8 mouse cellular contexts compared by ENCODE assay signal in genomic region chr13:12442008-12442587, GRCm38 (mm10). TPM values are rescaled to one million over a fixed set of nuclear protein-coding genes. Genes with fewer than 3 reads are reported as not detected.
A peak's percentile ranks its signal among the peaks of the same experiment; 100 is the strongest.
DNase-seq lines count a peak whose midpoint lies in the region; ATAC-seq lines count a peak whose summit lies in the region.

No protein-coding gene starts in this region.

- no peaks in the 10 kb centered on the region for H3K9me3 ChIP-seq in neural tube, embryonic 14.5 days (ENCODE audit: control insufficient read depth, low read length)

- H3K36me3 ChIP-seq in neural tube, embryonic 14.5 days (ENCODE audit: control insufficient read depth, insufficient read depth, low read length): peaks cover 35% of the 10 kb centered on the region

- no peaks in the 10 kb centered on the region for H3K27me3 ChIP-seq in neural tube, embryonic 14.5 days (ENCODE audit: control insufficient read depth, insufficient read depth, low read length)

- peak; percentile 40 for DNase-seq in adrenal gland, adult 2 months
- DNase-seq in adrenal gland, postnatal 4 days (ENCODE audit: low spot score in 2 of 2): no peak
- no peak for DNase-seq in neural tube, embryonic 10.5 days (ENCODE audit: extremely low spot score, low spot score)
- DNase-seq in kidney, postnatal 36 days: peak; percentile 19 to 51
- DNase-seq in lung, postnatal 25 days (ENCODE audit: low spot score): peak; percentile 60
- DNase-seq in thymus, adult 18-20 months: no peak

- H3K4me3 ChIP-seq in neural tube, embryonic 14.5 days (ENCODE audit: low read depth, low read length): no peak overlapping the region

- H3K4me2 ChIP-seq in neural tube, embryonic 14.5 days (ENCODE audit: low read depth, low read length): no peak overlapping the region

- no peak overlapping the region for H3K27ac ChIP-seq in neural tube, embryonic 14.5 days (ENCODE audit: low read depth, low read length)

- ATAC-seq in neural tube, embryonic 14.5 days (ENCODE audit: low read depth): peak; percentile 63; the same call in 1 of the 2 replicates
- ATAC-seq in activated CD4-positive, CD25-positive, alpha-beta regulatory T cell, adult 4 months: no peak

- WGBS in neural tube, embryonic 14.5 days: 73% methylated on average over 2 of the region's 2 CpGs

- H3K4me1 ChIP-seq in neural tube, embryonic 14.5 days (ENCODE audit: control insufficient read depth, insufficient read depth, low read length): no peaks in the 10 kb centered on the region

- no peak overlapping the region for H3K9ac ChIP-seq in neural tube, embryonic 14.5 days (replicated peaks; ENCODE audit: low read depth, low read length)

RNA-seq across cellular contexts. Expression of gene Lgals8, which starts 22.6 kb away (rescaled TPM):
- 10 to 100 TPM; 73.3 to 87.4 TPM for total RNA-seq in adrenal gland, adult 2 months (2021)
- 15.6 and 16.5 TPM in 2 replicates for polyA plus RNA-seq in adrenal gland, adult 2 months (2012; rRNA removed)
- total RNA-seq in adrenal gland, postnatal 4 days (2021): 10 to 100 TPM; 74.8 to 80.3 TPM
- polyA plus RNA-seq in neural tube, embryonic 14.5 days (2014; fragmentation: Nextera tagmentation; extraction: Ambion mirVana): 21.4 and 25.5 TPM in 2 replicates
- 100 to 1,000 TPM in 1 of 2 experiments, 10 to 100 TPM in 1; 70.6 to 109 TPM for polyA plus RNA-seq in activated CD4-positive, CD25-positive, alpha-beta regulatory T cell, adult 4 months (2017; shearing (Covaris generic))

RNA-seq across cellular contexts. Expression of gene Heatr1, which starts 47.3 kb away (rescaled TPM):
- total RNA-seq in adrenal gland, adult 2 months (2021): 10 to 100 TPM; 38.7 to 61.9 TPM
- 13.2 and 13.7 TPM in 2 replicates for polyA plus RNA-seq in adrenal gland, adult 2 months (2012; rRNA removed)
- 10 to 100 TPM; 37.7 to 40.1 TPM for total RNA-seq in adrenal gland, postnatal 4 days (2021)
- 17.0 and 21.1 TPM in 2 replicates for polyA plus RNA-seq in neural tube, embryonic 14.5 days (2014; fragmentation: Nextera tagmentation; extraction: Ambion mirVana)
- polyA plus RNA-seq in activated CD4-positive, CD25-positive, alpha-beta regulatory T cell, adult 4 months (2017; shearing (Covaris generic)): 10 to 100 TPM; 32.3 to 42.5 TPM

Comparison
In these comparisons a context has a peak if more than half of its experiments do, and no peak if none do; other contexts are left out.
1. DNase-seq: peak in adrenal gland, adult 2 months (single experiment), kidney, postnatal 36 days (2 of 2) and lung, postnatal 25 days (single experiment); none in adrenal gland, postnatal 4 days (0 of 2), neural tube, embryonic 10.5 days (single experiment) and thymus, adult 18-20 months (0 of 2).